Mouse (Mus musculus) lung, postnatal 36 days (tissue): ENCODE results near the gene Smarcd2.
A peak's percentile ranks its signal among the peaks of the same experiment; 100 is the strongest.

Experiments
- DNase-seq: peaks from one replicate; pipeline ENCODE4 v3.0.0; 2022; ENCODE audit warnings: mixed read lengths

Smarcd2 gene

DNA sequence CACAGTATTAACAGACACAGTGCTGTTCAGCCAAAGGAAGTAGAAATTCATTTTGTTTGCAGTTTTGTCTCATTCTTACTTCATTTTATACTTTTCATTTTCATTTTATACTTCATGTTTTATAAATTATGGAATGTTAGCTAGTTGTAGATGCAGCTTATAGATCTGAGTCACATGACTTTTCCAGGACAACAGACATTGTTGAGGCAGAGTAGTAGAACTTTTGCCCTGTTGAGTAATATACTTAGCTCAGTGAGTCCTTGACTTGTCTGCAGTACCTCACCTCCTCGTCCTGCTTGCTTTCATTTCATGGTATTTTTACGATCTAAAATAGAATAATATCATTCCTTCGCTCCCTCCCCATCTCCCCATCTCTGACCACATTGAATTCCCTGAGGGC is 52.2 kb downstream of the Smarcd2 start:
- no peak for DNase-seq

GRCm38 (mm10) chr11:106216730-106217490 is 55.9 kb downstream of the Smarcd2 start, which contains the start of gene Ddx42:
Ddx42 (plus strand) TSS chr11:106216926.
- peak; percentile 94 for DNase-seq

- peak; percentile 98 for DNase-seq
These were observed 56.6 kb downstream of the Smarcd2 start, which contains the start of gene Ccdc47 for GRCm38 (mm10) chr11:106215927-106216729. Ccdc47 (minus strand) TSS chr11:106216344.

GRCm38 (mm10) chr11:106215450-106215859 is 57.3 kb downstream of the Smarcd2 start:
- DNase-seq: no peak

DNA sequence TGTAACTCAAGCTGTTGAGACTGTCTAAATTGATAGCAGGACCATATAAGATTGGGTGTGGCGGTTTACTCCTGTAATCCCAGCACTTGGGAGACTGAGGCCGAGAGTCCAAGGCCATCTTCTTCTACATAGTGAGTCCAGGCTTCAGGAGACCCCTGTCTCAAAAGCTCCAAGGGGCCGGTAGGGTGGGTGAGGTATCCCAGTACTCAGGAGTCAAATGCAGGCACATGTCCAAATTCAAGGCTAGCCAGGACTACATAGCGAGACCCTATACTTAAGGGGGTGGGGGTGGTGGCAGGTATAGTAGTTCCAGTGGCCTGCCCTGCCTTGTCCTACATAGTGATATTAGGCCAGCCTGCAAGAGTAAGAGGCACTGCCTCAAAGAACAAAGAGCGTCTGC is 57.9 kb downstream of the Smarcd2 start:
- DNase-seq: no peak
